Mouse (Mus musculus): ENCODE results near the gene Nsun6. TPM values are rescaled to one million over a fixed set of nuclear protein-coding genes. Genes with fewer than 3 reads are reported as not detected.

The Nsun6 gene
- total RNA-seq (2021), result 10 to 100 TPM in 1 of 2 experiments, 1 to 10 TPM in 1; 9.4 to 13.4 TPM

GRCm38 (mm10) chr2:15054945-15055637 is at the start of gene Nsun6:
TSS of gene Nsun6 (minus strand) at chr2:15055069.
- intact Hi-C loops (cut with DNase I), result no loop called here
- DNase-seq (ENCODE audit: extremely low spot score in 1 of 2, low spot score in 2 of 2), result peak; percentile 92 to 98

GRCm38 (mm10) chr2:15104386-15104785 is 49.5 kb upstream of the Nsun6 start:
- intact Hi-C loops (cut with DNase I), result no loop called here
- no peak for DNase-seq (ENCODE audit: extremely low spot score in 1 of 2, low spot score in 2 of 2)

GRCm38 (mm10) chr2:15096514-15097090 is 41.7 kb upstream of the Nsun6 start:
- intact Hi-C loops (cut with DNase I), result loop anchor here (5.0 to 10.0 kb wide), 2 partner anchors 1218 to 1261 kb away; partner anchors contain the start of gene Plxdc2
- peak in 1 of 2 experiments; percentile 13 for DNase-seq (ENCODE audit: extremely low spot score in 1 of 2, low spot score in 2 of 2)

- intact Hi-C loops (cut with DNase I), result no loop called here
- DNase-seq (ENCODE audit: extremely low spot score in 1 of 2, low spot score in 2 of 2), result no peak
Measured at GRCm38 (mm10) chr2:15087308-15087707, 32.4 kb upstream of the Nsun6 start.

GRCm38 (mm10) chr2:15083702-15084101 is 28.8 kb upstream of the Nsun6 start:
- DNase-seq (ENCODE audit: extremely low spot score in 1 of 2, low spot score in 2 of 2), result no peak
- intact Hi-C loops (cut with DNase I), result no loop called here

- no peak for DNase-seq (ENCODE audit: extremely low spot score in 1 of 2, low spot score in 2 of 2)
- intact Hi-C loops (cut with DNase I), result no loop called here
Measured at GRCm38 (mm10) chr2:15067091-15067490, 12.2 kb upstream of the Nsun6 start.

GRCm38 (mm10) chr2:15065447-15065846 is 10.6 kb upstream of the Nsun6 start:
- intact Hi-C loops (cut with DNase I), result no loop called here
- no peak for DNase-seq (ENCODE audit: extremely low spot score in 1 of 2, low spot score in 2 of 2)

- no peak for DNase-seq (ENCODE audit: extremely low spot score in 1 of 2, low spot score in 2 of 2)
- intact Hi-C loops (cut with DNase I), result no loop called here
Measured at GRCm38 (mm10) chr2:15064380-15065269, 9.8 kb upstream of the Nsun6 start.

- DNase-seq (ENCODE audit: extremely low spot score in 1 of 2, low spot score in 2 of 2), result no peak
- intact Hi-C loops (cut with DNase I), result no loop called here
Measured at GRCm38 (mm10) chr2:15063815-15064214, 8.9 kb upstream of the Nsun6 start.

- intact Hi-C loops (cut with DNase I), result no loop called here
Measured at GRCm38 (mm10) chr2:15060856-15061255, 6.0 kb upstream of the Nsun6 start.

GRCm38 (mm10) chr2:15058227-15058626 is 3.4 kb upstream of the Nsun6 start:
- DNase-seq (ENCODE audit: extremely low spot score in 1 of 2, low spot score in 2 of 2), result no peak
- intact Hi-C loops (cut with DNase I), result no loop called here

More at GRCm38 (mm10) chr2:15060856-15061255, 6.0 kb upstream of the Nsun6 start:
- DNase-seq (ENCODE audit: extremely low spot score in 1 of 2, low spot score in 2 of 2), result no peak

GRCm38 (mm10) chr2:15055741-15056151 is 877 bp upstream of the Nsun6 start:
- intact Hi-C loops (cut with DNase I), result no loop called here
- DNase-seq (ENCODE audit: extremely low spot score in 1 of 2, low spot score in 2 of 2), result no peak

GRCm38 (mm10) chr2:15054496-15054895 is 373 bp downstream of the Nsun6 start:
- intact Hi-C loops (cut with DNase I), result no loop called here
- no peak for DNase-seq (ENCODE audit: extremely low spot score in 1 of 2, low spot score in 2 of 2)

GRCm38 (mm10) chr2:15049117-15049873 is 5.6 kb downstream of the Nsun6 start, which contains the start of gene Arl5b:
TSS of gene Arl5b (plus strand) at chr2:15049395.
- DNase-seq (ENCODE audit: extremely low spot score in 1 of 2, low spot score in 2 of 2), result peak; percentile 94 to 96
- intact Hi-C loops (cut with DNase I), result no loop called here

- intact Hi-C loops (cut with DNase I), result no loop called here
- DNase-seq (ENCODE audit: extremely low spot score in 1 of 2, low spot score in 2 of 2), result peak; percentile 22 to 25
Measured at GRCm38 (mm10) chr2:15040326-15040725, 14.5 kb downstream of the Nsun6 start.

- peak in 1 of 2 experiments; percentile 49 for DNase-seq (ENCODE audit: extremely low spot score in 1 of 2, low spot score in 2 of 2)
- intact Hi-C loops (cut with DNase I), result no loop called here
Measured at GRCm38 (mm10) chr2:15038705-15039104, 16.2 kb downstream of the Nsun6 start.

- intact Hi-C loops (cut with DNase I), result no loop called here
- DNase-seq (ENCODE audit: extremely low spot score in 1 of 2, low spot score in 2 of 2), result no peak
Measured at GRCm38 (mm10) chr2:15027816-15028215, 27.1 kb downstream of the Nsun6 start.

- intact Hi-C loops (cut with DNase I), result no loop called here
- no peak for DNase-seq (ENCODE audit: extremely low spot score in 1 of 2, low spot score in 2 of 2)
Measured at GRCm38 (mm10) chr2:15026817-15027216, 28.1 kb downstream of the Nsun6 start.

GRCm38 (mm10) chr2:15008072-15008471 is 46.8 kb downstream of the Nsun6 start:
- DNase-seq (ENCODE audit: extremely low spot score in 1 of 2, low spot score in 2 of 2), result no peak
- intact Hi-C loops (cut with DNase I), result no loop called here

All from left cerebral cortex, postnatal 10 days (tissue).